Mouse (Mus musculus) kidney, embryonic 14.5 days (tissue): Measurements from ENCODE around the gene Sec61g. TPM values are rescaled to one million over a fixed set of nuclear protein-coding genes. Genes with fewer than 3 reads are reported as not detected.

Experiments used
- ATAC-seq: fragments of 200-750 bp; cut with Nextera tagmentation; 2 replicates; pipeline ENCODE4 v1.8.0; 2017; ENCODE audit warnings: moderate number of reproducible peaks, mild to moderate bottlenecking, moderate TSS enrichment, moderate library complexity; ENCODE audit not compliant: low FRiP score, low TSS enrichment
- H3K27ac ChIP-seq: fragments of 300-500 bp; sonication (generic); 2 replicates; pipeline ENCODE4 v1.5.1; 2014; ENCODE audit warnings: low read depth, mild to moderate bottlenecking, low read length, moderate library complexity, mixed read lengths
- H3K27me3 ChIP-seq: fragments of 300-500 bp; sonication (generic); 2 replicates; pipeline ENCODE4 v1.6.1; 2014; ENCODE audit warnings: mild to moderate bottlenecking, low read length; ENCODE audit not compliant: control insufficient read depth, insufficient read depth
- H3K36me3 ChIP-seq: fragments of 300-500 bp; sonication (generic); 2 replicates; pipeline ENCODE4 v1.6.1; 2014; ENCODE audit warnings: low read length, mixed read lengths; ENCODE audit not compliant: control insufficient read depth, insufficient read depth
- H3K4me1 ChIP-seq: fragments of 300-500 bp; sonication (generic); 2 replicates; pipeline ENCODE4 v1.6.1; 2014; ENCODE audit warnings: low read length, mixed read lengths; ENCODE audit not compliant: control insufficient read depth, insufficient read depth
- H3K4me2 ChIP-seq: fragments of 300-500 bp; sonication (generic); replicated peaks from 2 replicates; pipeline ENCODE4 v1.6.1; 2014; ENCODE audit warnings: low read depth, mild to moderate bottlenecking, low read length
- H3K4me3 ChIP-seq: fragments of 300-500 bp; sonication (generic); 2 replicates; pipeline ENCODE4 v1.5.1; 2014; ENCODE audit warnings: mild to moderate bottlenecking, low read length
- H3K9ac ChIP-seq: fragments of 300-500 bp; sonication (generic); 2 replicates; pipeline ENCODE4 v1.6.1; 2014; ENCODE audit warnings: low read depth, mild to moderate bottlenecking, low read length, moderate library complexity
- H3K9me3 ChIP-seq: fragments of 300-500 bp; sonication (generic); 2 replicates; pipeline ENCODE4 v1.6.1; 2016; ENCODE audit warnings: low read length; ENCODE audit not compliant: control insufficient read depth
- WGBS: fragments of 180-500 bp; shearing (Covaris S2); extraction: QIAGEN DNeasy Blood & Tissue Kit; methylation state at CpG from one replicate; pipeline ENCODE4 v1.1.7; 2014; 5-methylcytosine and 5-hydroxymethylcytosine counted together
- polyA plus RNA-seq: library from polyadenylated mRNA; unstranded; fragments of >200 nt; fragmentation: Nextera tagmentation; extraction: Ambion mirVana; gene quantifications from 2 replicates; pipeline ENCODE4 v1.2.1, GENCODE M21; 2014

Sec61g gene
- polyA plus RNA-seq, 1 experiment from 2014 or later, result 31.6 TPM

DNA sequence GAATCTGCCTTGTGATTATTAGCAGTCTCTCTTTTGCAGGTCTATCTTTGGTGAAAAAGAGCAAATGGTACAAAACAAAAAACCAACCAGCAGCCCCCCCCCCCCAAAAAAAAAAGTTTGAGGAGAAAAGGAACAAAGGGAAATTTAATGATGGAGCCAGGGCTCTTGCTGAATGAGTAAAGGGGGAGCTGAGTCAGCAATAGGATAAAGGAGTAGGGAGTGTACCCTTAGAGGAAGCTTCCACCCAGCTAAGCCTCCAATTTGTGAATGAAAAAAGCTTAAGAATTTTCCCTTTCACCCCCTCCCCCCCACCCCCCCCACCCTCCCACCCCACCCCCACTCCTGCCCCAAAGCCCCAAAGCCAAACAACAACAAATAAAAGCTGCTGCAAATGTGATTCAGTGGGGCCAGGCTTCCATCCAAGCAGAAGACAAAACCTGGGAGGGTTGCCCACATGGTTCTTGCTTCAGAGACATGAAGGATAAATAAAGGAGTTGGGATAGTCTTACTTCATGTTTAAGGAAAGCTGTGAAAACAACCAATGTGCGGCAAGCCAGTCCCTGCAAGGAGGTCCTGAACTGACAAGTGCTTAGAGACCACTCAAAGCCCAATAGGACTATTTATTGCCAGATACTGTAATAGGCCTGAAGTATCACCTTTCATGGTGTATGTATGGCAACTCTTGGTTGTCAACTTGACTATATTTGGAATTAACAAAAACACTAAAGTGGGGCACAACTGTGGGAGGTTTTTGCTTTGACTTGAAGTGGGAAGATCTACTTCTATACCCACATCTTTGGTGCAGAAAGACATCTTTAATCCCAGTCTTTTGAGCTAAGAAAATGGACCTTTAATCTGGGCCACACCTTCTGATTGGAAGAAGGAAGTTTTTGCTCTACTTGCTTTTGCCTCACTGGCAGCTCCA, 9.3 kb downstream of the Sec61g start:
- Histone ChIP-seq H3K9ac (no peak overlapping the region), H3K4me1 (no peaks in the 10 kb centered on the region), H3K4me3 (no peak overlapping the region), H3K4me2 (no peak overlapping the region), H3K36me3 (peaks cover 22% of the 10 kb centered on the region), H3K27ac (no peak overlapping the region), H3K9me3 (no peaks in the 10 kb centered on the region), H3K27me3 (no peaks in the 10 kb centered on the region)
- ATAC-seq, result no peak
- 31% methylated on average over 1 of the region's 1 CpGs for WGBS

Other genes starting within 250 kb of the Sec61g start
- gene Egfr, start 243.7 kb upstream of the Sec61g start, polyA plus RNA-seq, result 5.7 and 6.0 TPM in 2 replicates